Mouse (Mus musculus) kidney, adult 9 months (tissue): ENCODE data around the gene Serpinb1c.
A peak's percentile ranks its signal among the peaks of the same experiment; 100 is the strongest.
"Not testable (repeated sequence)": the region's sequence is repeated elsewhere in the genome, so short reads cannot be mapped to it uniquely, and the experiment has no call there.

ENCODE experiments used
- DNase-seq: peaks from one replicate; pipeline ENCODE4 v3.0.0; 2022

Serpinb1c gene

DNA sequence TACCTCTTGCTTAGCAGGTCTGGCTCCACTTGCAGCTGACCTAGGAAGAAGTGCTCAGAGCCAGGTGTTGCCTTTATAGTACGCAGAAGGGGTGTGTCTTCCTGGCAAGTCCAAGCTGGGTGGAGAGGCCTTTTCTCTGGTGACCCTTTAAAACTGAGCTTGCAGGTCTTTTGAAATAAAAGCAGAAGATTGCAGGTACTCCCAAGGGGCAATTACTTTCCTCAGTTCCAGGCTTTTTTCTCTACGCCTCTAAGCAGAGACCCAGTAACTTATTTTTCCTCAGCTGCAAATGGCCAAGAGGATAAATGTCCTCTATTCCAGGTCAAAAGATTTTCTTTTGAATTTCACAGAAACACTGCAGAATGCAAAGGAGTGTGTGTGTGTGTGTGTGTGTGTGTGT, at the start of gene Serpinb1c:
Serpinb1c (minus strand) TSS at position 101 of the 400 bp plus-strand sequence.
- DNase-seq, result no peak

DNA sequence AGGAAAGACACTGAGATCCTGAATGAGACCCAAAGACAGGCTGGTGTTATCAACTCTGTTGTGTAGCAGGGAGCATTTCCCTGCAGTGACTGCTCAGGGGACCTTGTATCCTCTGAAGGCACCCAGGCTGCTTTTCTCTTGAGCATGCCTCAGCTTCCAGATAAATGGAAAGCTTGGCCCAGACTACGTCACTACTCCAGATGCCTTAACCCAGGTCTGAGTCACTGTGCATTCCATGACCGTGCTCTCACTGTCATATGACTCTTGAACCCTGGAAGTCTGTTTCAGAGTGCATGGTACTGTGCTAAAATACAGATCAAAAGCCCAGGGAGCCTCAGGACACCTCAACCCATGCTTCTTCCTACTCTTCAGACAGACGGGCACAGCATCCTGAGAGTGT, 41.2 kb upstream of the Serpinb1c start:
- not testable (repeated sequence) for DNase-seq

DNA sequence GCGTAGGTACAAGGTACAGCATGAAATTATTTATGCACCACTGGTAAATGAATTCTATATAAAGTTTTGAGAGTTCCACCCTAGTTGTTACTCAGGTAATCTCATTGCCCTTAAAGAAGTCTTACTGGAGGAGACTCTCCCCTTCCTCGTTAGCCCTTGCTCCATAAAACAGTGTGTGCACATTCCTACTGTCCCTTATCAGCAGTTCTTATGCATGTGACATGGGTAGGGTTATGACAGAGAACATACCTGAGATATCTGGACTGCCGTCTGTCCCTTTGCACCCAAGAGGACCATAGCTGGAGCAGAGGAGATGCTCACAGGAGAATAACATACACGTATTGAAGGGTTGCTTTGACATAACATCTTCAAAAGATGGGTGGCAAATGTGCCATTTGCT, 40.3 kb upstream of the Serpinb1c start:
- DNase-seq, result not testable (repeated sequence)

DNA sequence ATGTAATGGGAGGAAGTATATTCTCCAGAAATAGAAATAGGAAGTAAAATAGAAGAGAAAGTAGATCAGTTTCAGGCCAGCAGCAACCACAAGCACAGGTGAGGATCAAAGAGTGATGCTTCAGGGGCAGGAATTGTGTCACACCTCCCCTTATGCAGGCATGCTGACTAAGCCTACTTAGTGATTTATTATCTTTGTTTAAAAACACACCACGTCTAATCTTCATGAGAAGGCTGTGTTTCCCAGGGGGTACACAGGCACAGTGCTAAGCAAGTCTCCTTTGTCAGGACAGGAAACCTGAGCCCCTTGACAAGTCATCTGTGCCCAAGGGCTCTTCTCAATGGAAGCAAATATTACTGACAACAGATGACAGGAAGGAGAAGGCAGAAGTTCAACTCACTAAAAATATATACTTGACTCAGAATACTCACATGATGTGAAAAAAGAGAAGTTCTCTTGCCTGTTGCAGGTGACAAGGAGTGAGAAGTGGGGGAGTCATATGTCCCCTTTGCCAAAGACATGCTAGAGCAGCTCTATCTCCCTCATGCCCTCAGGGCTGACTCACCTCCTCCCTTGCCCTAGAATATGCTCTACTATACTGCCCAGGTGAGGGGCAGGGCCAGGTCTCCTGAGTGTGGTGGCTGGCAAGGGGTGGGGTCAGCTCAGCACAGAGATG, 36.8 kb upstream of the Serpinb1c start:
- no peak for DNase-seq

DNA sequence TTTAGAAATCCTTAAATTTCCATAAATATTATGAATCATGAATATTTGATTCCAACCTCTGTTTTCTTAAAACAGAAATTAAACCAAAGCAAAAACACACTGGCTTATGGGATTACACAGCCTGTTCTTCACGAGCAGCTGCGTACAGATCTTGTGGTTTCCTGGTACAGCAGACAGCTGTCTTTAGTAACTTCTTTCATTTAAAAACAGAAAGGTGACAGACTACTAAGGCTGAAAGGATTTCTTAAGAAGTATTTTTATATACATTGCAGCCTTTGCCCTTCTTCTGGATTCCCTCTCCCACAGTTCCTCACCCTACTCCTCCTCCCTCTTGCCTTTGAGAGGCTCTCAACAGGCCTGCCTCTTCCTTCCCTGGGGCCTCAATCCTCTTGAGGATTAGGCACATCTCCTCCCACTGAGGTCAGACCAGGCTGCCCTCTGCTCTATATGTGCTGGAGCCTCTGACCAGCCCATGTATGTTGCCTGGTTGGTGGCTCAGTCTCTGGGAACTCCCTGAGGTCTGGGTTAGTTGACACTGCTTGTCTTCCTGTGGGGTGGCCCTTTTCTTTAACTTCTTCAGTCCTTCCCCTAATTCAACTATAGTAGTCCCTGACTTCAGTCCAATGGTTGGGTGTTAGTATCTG, 31.2 kb upstream of the Serpinb1c start:
- no peak for DNase-seq

DNA sequence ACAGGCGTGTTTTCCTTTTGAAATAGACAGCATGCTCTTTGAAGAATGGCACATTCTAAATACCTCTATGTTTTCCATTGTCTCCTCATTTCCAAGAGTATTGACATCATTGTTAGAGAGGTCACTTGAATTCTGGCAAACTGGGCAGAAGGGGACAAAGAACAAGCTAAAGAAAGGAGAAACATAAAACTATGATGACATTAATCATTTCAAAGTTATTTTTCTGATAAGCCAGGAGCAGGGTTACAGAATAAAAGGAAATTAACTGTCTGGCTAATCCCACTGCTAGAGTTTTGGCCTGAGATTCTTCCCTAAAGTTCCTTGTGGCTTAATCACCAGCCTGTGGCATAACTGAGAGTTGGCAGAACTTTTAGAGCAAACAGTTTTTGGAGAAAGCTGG, 29.2 kb upstream of the Serpinb1c start:
- DNase-seq, result no peak

DNA sequence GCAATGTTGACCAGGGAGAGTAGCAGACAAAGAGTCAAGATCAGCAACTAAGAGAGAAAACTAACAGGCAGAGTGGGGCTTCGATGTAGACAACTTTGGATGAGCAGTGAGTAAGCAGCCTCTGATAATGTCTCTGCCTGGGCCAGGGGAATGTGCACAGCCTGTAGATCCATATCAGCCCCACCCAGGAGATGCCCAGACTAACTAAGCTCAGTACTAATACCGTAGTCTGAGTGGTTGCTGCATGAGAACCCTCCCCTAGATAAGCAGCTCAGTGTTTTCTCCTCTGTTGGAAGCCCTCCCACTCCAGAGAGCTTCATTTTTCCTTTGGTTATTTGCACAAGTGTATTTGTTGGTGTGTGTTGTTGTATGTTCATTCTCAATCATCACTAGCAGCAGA, 28.6 kb upstream of the Serpinb1c start:
- DNase-seq, result no peak

DNA sequence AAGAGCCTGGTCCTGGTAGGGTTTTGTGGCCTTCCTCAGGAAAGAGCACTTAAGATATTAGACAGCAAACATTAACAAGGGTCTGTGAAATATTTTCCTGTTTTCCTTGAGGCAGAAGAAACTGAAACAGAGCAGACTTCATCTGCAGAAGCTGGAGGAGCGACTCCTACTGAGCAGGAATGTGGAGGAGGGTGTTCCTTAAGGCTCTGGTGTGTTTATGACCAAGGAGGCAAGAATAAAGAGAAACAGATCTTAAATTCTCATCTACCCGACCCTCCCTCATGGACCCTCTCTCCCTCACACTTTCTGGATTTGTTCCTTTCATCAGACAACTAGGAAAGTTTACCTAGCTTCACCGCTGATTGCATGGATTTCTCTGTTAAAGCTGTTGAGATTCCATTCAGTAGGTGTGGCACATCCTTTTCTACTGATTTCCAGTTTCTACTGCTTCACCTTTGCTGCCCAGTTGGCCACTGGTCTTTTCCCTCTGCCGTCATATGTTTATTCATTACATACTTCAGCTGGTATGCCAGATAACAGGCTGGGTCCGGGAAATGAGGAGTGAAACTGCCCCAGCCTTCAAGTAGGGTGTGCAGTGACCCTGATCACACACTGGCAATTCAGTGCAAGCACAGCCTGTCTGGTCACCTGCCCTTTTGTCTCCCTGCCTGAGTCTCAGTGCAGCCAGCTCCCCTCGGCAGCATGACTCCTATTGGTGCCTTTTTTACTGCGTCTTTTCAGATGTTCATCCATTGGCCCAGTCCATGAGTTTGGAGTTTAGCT, 26.8 kb upstream of the Serpinb1c start:
- peak; percentile 62 for DNase-seq

DNA sequence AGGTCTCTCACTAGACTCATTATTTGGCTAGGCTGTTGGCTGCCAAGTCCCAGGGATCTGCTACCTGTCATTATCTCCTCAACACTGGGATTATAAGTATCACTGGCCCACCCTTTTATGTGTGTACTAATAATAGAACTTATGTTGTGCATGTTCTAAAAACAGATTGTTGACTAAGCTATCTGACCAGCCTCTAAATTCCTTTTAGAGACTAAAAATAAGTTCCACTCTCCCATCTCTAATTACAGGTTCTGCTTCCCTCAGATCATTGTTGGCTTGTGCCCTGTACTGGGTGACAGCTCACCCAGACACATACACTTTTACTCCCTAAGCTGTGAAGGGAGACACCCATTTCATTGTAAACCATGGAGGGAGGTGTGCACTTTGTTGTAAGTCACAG, 24.6 kb upstream of the Serpinb1c start:
- DNase-seq, result no peak

DNA sequence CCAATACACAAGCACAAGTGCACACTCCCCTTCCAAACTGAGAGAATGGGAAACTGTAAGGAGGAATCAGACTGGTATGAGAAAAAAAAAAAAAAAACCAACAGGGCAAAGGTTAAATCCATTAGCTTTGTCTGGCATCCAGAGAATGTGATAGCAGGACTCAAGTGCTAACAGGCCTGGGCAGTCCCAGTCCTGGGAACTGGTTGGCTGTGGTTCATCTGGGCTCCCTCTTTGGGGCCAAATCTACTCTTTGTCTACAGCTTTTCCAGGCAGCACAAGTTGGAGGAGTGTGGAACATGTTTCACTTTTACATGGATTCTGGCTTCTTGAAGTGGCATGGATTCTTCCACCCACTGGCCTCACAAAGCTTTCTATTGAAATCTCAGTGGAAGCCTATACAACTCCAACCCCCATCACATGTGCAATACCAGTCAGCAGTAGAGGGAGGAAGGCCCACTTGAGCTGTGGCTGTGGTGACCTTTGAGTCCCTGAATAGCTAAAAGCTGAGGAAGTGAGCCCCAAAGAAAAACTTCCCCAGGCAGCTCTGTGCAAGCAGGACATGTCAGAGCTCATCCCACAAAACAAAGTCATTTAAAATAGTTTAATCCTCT, 14.9 kb upstream of the Serpinb1c start:
- DNase-seq, result peak; percentile 40

DNA sequence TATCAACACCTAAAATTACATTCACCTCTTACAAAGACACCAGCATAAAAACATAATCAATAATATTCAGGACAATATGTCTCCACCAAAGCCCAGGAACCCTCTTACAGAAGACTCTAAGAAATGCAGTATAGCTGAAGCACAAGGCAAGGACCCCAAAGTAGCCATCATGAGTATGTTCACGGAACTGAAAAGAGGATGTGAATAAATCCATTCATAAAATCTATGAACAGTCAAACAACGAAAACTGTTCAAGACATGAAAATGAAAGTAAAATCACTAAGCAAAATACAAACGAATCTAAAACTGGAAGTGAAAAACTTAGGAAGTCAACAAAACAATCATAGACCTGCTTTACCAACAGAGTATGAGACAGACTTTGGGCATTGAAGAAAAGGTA, 10.2 kb upstream of the Serpinb1c start:
- DNase-seq, result no peak

DNA sequence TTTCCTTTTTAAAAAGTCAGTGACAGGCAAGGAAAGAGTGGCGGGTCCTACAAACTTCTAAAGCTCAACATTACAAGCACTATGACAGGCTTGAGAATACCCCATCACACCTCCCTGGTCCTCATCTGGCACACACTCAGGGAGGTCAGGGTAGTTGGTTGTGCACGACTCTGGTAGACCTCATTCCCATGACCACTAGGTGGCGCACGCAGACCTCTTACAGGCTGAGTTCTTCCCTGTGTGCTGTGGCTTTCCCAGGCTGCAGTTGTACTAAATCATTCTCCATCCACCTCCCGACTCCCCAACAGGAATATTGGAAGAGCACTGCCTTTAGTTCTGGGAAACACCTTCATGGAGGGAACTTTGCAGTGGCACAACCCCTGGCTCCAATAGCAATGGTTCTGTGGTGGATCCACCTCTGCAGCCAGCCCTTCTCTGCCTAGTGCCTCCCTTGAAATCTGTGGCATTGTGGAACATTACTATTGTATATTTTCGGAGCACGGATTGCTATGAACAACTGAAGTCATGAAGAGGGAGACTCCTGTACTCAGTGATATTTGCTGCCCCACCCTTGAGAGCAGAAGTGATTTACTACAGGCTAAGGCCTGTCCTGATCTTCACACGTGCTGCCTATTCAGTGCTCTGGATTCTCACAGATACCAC, 5.3 kb upstream of the Serpinb1c start:
- peak; percentile 90 for DNase-seq

DNA sequence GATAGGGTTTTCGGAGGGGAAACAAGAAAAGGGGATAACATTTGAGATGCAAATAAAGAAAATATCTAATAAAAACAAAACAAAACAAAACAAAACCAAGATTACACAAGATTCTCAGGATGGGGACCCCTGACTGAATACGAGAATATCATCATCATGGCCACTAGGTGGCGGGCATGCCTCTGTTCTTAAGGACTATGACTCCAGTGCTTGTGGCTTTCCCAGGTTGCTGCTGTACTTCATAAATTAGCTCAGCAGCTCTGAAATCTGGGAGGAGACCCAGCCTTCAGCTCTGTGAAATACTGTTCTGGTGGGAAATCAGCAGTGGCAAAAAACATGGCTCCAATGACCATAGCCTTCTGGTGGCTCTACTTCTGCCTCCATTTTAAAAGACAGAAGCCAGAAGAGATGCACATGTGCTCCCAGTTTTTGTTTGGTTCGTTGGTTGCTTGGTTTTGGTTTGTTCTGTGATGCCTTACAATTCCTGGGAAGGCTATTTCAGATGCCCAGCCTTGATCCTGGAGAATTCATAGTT, 4.5 kb upstream of the Serpinb1c start:
- DNase-seq, result peak; percentile 68

DNA sequence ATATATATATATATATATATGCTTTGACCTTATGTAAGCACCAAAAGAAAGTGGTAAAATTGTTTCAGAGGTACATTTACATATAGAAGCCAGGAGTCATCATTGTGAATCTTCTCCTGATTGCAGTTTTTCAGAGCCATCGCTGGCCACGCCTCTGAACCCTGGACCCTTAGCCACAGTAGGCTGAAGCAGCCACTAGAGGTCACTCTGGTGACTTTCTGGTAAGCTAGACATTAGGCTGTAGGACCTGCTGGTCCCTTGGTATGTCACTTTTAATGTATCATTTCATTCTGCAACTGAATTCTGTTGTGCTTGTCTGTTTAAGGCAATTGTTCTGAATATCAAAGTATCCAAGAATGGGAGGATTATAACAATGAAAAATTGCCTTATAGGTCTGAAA, 2.6 kb upstream of the Serpinb1c start:
- peak; percentile 63 for DNase-seq

DNA sequence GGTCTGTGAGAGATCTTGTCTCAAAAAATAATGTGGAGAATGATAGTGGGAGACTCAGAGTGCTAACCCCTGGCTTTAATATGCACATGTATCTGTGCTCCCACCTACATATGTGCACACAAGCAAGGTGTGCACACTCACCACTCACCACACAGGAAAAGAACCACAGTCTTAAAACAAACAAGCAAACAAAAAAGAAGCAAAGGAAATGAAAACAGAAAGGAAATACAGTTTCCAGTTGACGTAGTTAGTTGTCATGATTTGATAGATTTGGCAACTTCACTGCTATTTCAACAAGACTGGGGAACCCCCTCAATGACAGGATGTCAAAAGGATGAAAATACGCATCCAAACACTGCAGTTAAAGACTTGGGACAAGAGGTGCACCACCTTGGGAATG, 1.1 kb upstream of the Serpinb1c start:
- DNase-seq, result not testable (repeated sequence)

DNA sequence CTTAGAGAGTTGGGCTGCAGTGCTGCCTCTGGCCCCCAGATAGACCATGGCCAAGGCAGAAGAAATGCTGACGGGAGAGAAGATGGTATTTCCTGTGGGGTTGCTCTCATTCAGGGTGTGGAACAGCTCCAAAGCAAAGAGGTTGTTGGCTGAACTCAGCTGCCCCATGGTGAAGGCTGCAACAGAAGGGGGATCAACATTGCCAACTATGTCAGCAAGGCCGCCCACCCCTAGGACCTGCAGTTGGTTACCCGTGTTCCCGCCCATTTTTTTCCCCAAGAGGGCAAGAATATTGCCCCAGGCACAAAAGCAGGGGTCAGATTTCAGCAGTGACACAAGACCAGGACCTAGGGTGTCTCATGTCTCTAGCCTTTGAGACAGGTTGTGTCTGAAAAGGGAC, 1.1 kb downstream of the Serpinb1c start:
- no peak for DNase-seq

DNA sequence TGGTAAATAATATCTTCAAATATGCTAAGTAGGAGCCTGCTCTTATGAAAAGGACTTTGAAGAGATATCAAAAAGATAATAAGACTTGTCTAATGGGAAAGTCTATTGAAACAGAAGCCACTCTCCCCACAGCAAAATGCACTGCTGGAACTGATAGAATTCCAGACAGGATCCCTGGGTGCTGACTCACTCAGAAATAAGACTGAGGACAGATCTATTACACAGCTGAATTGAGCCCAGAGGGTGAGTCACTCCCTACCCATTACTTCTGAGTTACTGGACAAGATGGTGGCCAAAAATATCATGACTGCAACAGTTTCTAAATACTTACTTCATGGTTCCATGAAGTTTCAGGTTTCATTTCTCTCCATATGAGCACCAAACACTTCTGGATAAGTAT, 13.3 kb downstream of the Serpinb1c start:
- DNase-seq, result no peak

DNA sequence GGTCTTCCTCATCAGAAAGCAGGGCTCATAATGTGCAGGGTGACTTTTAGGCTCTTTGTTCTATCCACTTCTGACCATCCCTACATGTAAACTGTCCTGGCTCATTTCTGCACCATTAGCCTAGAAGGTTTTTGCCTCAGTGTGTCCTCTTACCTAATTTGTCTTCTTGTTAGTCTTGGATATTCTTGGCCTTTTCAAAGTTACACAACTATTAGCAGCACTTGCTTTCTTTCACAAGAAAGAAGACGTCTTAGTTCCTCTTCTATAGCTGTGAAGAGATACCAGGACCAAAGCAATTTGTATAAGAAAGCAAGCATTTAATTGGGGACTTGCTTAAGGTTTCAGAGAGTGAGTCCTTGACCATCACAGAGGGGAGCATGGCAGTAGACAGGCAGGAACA, 24.1 kb downstream of the Serpinb1c start:
- DNase-seq, result no peak

DNA sequence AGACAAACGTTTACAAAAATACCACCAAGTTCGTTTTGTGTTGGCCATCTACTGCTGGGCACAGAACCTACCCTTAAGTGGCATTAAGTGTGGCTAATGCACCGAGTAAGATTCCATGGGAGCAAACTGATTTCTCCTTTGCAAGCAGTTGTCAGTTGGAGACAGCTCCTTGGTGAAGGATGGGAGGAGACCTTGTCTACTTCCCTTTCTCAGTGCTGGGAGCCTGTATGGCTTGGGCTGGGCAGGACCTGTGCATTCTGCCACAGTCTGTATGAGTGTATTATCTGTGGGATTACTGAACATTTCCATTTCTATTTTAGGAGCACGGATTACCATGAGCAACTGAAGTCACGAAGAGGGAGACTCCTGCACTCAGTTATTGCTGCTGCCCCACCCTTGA, 29.2 kb downstream of the Serpinb1c start:
- no peak for DNase-seq

DNA sequence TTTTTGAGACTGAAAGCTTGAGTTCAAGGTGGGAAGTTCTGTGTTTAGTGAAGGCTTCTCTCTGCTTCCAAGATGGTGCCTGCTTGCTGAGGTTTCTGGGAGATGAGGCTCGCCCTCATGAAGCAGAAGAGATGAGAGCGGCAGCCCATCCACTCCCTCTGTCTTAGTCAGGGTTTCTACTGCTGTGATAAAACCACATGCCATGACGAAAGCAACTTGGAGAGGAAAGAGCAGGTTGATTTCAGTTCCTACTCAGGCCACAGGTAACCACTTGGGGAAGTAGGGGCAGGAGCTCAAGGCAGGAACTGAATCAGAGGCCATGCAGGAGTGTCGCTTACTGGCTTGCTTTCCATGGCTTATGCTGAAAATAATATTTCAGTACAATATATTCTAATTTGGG, 29.8 kb downstream of the Serpinb1c start:
- not testable (repeated sequence) for DNase-seq

DNA sequence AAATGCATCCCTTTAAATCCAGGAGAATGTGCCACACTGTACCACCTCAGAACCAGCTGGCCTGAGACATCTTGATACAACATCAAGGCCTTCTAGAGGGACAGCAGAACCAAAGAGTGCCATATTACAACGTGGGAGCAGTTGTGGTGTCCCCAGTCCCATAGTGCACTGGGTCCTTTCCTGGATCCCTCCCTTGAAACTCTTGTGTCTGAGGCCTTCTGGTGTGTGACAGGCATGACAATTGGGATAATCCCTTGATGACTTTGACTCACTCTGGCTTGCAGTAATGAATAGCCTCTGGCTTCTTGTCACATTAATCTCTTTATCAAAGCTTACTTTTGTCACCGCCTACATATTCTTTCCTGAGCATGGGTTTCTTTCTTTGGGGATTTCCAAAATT, 31.0 kb downstream of the Serpinb1c start:
- DNase-seq, result no peak

DNA sequence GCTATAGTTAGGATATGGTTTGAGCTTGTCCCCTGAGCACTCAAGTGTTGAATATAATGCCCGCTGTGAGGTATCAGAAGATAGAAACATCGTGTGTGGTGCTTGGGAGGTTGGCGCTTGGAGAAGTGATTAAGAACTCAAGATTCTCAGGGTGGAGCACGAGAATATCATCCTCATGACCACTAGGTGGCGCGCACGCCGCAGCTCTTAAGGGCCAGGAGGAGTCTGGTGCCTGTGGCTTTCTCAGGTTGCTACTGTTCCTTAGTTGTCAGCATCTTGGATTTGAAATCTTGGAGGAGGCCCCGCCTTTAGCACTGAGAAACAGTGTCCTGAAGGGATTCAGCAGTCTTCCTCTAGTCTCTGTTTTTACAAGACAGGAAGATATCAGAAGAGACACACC, 31.5 kb downstream of the Serpinb1c start:
- peak; percentile 71 for DNase-seq

DNA sequence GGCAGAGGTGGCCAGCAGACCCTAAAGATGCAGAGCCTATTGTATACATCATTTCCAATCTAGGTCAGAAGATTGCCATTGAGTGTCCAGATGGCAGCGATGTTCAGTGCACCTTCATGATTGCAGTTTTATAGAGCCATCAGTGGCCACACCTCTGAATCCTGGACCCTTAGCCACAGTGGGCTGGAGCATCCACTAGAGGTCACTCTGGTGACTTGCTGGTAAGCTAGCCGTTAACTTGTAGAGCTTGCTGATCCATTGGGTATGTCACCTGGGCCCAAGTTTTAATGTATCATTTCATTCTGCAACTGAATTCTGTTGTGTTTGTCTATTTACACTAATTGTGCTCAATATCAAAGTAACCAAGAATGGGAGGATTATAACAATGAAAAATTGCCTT, 32.4 kb downstream of the Serpinb1c start:
- DNase-seq, result no peak
